Mouse (Mus musculus): ENCODE data around the gene Zfp941.

Gene Zfp941

DNA sequence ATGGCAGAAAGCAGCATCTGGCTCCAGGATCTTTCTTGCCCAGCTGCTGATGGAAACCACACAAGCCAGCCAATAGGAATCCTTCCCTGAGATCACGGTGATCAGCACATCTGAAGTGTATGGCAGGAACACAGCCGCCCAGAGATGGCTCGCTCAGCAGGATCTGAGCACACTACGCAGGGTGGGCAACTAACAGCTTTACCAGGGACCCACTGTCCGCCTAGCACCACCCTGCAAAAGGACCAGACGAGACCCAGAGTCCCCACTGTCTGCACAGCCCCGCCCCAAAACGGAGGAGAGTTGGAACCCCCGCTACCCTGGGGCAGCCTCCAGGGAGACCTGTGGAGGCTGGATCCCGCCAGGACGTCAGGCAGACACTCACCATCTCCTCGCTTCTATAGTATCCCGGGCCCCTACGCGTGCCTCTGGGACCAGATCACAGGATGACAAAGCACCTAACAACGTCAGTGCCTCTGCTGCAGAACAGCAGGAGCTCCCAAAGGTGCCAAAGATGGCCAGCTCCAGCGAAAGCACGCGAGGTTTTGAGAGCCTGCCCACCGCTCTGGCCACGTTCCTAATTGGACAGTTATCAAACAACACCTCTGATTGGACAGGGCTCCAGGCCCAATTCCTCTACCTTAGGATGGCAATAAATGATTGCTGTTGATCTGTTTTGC lies at the start of gene Zfp941:
Gene Zfp941, minus strand, starts transcription at position 526 of the 677 bp plus-strand sequence.
- DNase-seq (ENCODE audit: low spot score in 2 of 2): peak; percentile 82 to 89

DNA sequence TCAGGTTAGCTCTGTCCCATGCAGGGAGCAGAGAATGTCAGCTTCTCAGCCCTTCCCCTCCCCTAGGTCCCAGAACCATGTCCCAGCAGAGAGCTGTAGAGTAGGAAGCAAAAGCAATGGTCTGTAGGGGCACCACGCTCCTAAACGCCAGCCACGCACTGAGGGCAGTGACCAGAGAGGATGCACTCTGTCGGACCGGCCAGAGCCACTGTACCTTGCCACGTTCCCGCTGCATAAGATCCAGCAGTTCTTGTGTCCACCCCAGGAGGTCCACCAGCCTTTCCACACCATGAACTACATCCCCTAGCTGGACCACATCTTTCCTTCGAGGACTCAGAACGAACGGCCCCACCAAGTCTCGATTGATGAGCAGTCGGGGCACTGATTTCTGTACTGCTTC lies 42.8 kb upstream of the Zfp941 start:
- no peak for DNase-seq (ENCODE audit: low spot score in 2 of 2)

DNA sequence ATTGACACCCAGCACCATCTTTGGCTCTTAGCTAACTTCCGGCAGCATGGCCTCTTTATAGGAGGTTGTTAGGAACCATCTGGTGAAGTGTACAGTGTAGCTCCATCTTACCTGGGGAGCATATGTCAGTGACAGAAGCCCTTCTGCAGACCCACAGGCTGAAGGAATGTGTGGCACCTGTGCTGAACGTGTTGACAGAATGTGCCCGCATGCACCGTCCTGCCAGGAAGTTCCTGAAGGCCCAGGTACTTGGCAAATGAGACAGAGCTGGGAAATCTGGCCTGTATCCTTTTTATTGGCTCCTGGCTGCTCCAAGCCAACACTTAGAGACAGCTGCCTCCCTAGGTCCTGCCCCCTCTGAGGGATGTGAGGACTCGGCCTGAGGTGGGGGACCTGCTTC lies 38.8 kb upstream of the Zfp941 start:
- DNase-seq (ENCODE audit: low spot score in 2 of 2): no peak

DNA sequence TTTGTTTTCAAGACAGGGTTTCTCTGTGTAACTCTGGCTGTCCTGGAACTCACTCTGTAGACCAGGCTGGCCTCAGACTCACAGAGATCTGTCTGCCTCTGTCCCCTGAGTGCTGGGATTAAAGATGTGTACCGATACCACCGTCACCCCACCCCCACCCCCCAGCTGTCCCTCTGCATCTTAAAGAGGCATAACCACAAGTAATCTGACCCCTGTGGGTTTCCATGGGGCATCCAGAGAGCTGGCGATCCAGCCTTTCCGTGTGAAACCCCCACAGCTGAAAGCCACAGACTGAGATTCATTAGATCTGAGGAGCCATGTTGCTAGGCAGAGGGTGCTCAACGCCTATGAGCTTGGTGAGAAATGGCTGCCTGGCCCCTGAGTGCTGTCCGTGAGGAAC lies 38.0 kb upstream of the Zfp941 start:
- DNase-seq (ENCODE audit: low spot score in 2 of 2): no peak

DNA sequence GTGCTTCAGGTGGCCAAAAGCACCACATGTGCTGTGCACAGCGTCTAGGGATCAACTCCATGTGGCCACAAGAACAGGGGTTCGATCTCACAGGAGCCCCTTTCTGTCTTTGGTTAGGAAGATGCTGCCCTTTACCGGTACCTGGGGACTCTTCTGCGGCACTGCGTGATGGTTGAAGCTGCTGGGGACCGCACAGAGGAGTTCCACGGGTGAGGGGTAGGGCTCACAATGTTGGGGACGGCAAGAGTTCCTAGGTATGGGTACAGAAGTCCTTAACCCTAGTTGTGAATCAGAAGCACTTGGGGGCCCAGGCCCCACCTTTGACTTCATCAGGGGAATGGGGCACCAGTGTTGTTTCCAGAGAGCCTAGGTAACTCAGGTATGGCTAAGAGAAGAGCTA lies 36.8 kb upstream of the Zfp941 start:
- no peak for DNase-seq (ENCODE audit: low spot score in 2 of 2)

DNA sequence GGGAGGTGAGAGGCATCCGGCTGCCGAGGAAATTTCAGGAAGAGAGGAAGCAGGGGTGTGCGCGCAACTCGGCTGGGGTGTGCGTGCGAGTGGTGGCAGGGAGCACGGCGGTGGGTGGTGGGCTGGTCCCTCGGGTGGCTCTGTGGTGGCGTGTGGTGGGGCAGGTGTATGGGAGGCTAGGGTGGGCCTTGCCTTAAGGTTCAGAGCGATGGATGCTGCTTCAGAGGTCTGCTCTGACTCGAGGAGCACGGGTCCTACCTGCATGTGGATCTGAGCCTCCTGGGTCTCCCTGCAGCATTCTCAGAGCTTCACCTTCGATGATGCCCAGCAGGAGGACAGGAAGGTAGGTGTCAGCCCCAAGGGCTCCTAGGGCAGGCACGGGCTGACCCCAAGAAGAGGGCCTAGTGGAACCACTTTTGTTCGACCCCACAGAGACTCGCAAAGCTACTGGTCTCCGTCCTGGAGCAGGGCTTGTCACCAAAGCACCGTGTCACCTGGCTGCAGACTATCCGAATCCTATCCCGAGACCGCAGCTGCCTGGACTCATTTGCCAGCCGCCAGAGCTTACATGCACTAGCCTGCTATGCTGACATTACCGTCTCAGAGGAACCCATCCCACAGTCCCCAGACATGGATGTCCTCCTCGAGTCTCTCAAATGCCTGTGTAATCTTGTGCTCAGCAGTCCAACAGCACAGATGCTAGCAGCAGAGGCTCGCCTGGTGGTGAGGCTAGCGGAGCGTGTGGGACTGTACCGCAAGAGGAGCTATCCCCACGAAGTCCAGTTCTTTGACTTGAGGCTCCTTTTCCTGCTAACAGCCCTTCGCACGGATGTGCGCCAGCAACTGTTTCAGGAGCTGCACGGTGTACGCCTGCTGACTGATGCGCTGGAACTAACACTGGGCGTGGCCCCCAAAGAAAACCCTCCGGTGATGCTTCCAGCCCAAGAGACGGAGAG lies 35.9 kb upstream of the Zfp941 start, which contains the start of gene Bet1l:
Gene Bet1l, minus strand, starts transcription at position 28 of the 956 bp plus-strand sequence.
- DNase-seq (ENCODE audit: low spot score in 2 of 2): no peak

DNA sequence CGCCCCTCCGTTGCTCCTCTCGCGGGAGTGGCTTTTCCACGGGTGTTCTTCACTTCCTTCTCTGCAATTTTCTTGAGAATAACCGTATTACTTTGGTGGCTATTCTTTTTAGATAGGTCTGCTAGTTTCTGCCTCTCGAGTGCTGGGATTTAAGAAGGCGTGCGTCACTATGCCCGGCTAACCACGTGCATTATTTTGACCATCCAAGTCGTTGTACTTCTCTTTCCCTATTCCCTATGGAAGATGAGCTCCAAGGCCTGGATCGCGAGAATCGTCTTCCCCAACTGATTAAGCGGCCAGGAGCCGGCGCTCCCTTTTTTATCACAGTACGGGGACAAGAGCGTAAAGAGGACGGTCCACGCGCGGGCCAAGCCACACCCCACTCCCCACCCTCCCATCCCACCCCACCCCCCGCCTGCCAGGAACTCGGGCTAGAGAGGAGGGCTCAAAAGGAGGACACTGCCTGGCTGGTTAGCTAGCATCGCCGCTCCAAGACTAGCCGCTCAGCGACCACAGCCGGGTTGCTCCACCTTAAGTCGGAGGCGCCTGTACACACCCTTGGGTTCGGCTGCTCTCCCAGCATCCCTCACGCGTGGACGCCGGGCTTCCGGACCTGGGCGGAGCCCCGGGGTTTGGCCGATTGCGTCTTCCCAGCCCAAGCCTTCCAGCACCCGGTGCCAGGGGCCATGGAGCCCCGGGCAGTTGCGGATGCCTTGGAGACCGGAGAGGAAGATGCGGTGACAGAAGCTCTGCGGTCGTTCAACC lies 35.0 kb upstream of the Zfp941 start, which contains the start of gene Ric8a:
Gene Ric8a, plus strand, starts transcription at position 173 of the 765 bp plus-strand sequence.
- DNase-seq (ENCODE audit: low spot score in 2 of 2): peak; percentile 90 to 92

DNA sequence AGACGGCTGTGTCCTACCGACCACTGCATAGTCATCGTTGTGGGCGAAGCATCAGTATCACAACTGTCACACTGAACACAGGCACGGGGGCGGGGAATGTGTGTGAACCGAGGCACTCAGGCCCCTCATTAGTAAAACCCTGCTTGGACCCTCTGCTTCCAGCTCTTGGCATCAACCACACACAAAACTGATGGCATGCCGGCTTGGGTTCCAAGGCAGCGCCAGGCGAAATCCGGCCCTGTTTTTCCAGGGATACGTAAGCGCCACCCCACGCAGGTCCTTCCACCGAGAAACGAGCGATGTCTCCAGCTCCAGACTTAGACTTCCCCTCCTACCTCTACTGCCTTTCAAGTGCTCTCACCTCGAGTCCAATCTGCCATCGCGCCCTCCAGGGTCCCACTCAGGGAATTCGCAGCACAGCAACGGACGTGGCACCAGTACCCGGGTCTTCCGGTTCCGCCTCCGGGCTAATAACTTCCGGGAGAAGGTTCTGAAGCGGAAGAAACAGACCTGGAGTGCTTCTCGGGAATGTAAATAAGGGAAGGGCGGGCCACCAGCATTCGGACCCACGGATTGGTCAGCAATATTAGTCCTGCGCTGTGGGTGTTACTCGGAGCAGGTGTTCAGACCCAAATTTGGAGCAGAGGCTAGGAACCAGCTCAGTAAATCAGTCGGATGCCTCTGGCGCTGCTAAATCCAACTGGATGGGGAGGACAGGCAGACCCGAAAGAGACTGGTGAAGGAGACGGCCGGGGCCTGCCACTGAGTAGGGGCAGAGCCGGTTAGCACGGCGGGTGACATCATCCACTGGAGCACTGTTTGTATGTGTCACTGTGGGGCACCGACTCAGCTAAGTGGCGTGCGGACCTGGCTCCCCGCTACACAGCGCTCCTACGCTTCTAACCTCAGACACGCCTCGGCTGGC lies 34.1 kb upstream of the Zfp941 start, which contains the start of gene Gm45785:
Gene Gm45785, minus strand, starts transcription at position 472 of the 925 bp plus-strand sequence.
- DNase-seq (ENCODE audit: low spot score in 2 of 2): peak; percentile 88 to 95

DNA sequence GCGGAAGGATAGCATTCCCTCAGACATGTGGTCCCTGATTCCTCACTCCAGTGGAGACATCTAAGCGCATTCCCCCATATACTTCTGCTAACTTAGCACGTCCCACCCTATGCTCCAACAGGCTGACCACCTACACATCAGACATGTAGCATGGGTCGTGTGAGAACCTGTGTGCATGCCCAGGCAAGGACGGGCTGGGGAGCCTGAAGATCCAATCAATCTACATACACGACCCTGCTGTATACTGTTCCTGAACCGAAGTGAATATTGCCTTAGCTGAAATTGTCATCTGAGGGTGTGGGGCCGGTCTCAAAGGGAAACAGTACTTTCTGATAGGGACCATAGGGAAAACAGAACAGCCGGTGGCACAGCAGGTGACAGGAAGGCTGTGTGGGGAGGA lies 33.2 kb upstream of the Zfp941 start:
- no peak for DNase-seq (ENCODE audit: low spot score in 2 of 2)

DNA sequence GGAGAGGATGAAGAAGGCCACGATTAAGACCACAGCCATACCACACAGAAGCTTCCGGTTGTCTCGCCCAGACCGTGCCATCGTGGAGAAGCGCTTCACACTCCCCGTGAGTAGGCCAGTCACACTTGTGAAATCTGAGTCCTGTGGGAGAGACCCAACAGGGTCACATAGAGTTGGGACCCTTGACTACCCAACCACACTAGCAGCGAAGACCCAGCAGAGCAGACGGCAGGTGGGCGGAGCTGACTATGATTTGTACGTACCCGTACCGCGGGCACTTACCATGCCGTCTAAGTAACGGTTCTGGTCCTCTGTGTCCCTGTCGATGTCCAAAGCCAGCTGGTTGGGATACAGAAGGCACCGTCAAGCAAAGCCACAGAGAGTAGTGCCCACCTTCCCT lies 32.5 kb upstream of the Zfp941 start:
- no peak for DNase-seq (ENCODE audit: low spot score in 2 of 2)

DNA sequence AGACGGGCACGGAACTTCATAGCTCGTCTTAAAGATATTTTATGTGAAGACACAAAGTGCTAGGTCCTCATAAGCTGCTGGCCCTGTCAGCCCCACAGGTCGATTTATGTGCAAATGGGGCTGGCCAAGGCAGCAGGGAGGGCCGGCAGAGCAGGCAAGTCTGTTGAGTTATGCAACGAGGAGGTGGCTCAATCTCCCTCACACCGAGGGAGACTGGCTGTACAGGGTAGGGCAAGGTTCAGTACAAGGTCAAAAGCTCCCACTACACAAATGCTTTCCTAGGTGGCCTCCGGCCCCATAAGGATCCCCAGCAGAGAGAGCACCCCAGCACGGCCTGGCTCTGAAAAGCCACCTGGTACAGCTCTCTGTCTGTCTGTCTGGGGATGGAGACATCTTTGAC lies 31.4 kb upstream of the Zfp941 start:
- no peak for DNase-seq (ENCODE audit: low spot score in 2 of 2)

DNA sequence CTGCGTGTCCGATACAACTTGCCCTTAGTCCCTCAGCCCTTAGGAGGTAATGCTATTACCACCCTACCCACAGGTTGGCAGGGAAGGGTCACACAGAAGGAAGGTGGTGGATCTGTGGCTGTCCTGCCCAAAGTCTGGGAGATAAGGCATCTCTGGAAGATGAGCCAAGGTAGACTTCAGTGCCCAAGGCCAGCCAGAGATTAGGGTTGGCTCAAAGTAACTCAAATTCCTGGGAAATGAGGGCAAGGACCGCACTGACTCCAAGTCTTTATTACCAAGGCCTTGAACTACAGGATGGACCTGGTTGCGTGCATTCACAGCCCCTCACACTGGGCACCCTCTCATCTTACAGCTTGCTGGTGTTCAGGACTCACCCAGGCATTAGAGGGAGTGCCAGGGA lies 29.9 kb upstream of the Zfp941 start:
- no peak for DNase-seq (ENCODE audit: low spot score in 2 of 2)

DNA sequence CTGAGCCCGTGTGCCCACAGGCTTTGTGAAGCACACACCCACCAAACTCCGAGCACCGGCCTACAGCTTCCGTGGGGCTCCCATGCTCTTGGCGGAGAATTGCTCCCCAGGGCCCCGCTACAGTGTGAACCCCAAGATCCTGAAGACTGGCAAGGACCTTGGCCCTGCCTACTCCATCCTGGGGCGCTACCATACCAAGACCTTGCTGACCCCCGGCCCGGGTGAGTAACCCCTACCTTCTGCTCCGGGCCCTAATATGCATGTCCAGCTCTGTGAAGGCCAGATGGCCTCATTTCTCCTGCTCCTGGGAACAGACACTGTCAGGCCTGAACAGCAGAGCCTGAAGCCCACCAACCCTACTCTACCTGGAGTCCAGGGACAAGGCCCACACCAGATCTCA lies 26.6 kb upstream of the Zfp941 start:
- DNase-seq (ENCODE audit: low spot score in 2 of 2): no peak

DNA sequence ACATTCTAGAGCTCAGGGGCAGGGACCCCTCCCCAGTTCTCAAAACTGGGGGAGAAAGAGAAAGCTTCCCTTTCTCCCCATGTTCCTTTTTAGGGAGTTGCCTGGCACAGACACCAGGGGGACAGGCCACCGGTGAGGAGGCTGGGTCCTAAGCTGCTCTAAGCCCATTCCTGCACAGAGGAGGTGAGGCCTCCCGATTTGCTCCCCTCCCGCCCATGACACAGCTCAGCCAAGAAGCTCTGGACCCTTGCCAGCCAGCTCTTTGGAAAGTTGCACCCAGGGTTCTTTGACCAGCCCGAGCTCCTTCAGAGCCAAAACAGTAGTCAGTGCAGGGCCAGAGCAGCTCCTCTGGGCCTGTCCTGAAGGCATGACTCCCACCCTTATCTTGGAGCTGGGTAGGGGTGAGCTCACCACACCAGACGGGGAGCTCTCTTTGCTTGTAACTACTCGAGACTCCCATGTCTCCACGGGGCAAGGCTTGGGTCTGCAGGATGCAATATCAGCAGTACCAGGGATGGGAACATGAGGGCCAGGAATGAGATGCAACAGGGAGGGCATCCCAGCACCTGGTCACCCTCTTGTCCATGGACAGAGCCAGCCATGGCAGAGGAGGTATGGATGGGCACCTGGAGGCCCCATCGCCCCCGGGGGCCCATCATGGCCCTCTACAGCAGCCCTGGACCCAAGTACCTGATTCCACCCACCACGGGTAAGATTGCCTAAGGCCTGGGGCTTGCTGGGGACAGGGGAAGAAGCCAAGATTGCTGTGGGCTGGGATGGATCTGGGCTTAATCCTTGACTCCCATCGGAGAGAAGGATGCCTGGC lies 26.0 kb upstream of the Zfp941 start, which contains the start of gene Odf3:
Gene Odf3, plus strand, starts transcription at position 51 of the 826 bp plus-strand sequence.
- peak; percentile 60 to 70 for DNase-seq (ENCODE audit: low spot score in 2 of 2)

DNA sequence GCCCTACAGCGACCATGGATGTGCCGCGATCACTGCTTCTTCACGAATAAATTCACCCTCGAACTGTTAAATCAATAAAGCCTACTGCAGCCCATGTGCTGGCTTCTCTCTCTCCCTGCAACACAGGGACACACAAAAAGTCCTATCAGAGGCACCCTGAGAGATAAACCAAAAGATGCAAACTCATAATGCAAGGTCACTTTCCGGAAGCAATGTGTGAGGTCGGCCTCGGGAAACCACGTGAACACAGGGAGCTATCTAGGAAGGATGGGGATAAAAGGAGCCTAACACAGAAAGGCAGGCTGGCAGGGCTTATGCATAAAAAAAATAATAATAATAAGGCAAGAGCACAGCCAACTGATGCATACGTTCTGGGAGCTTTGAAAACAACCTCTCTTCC lies 24.7 kb upstream of the Zfp941 start:
- no peak for DNase-seq (ENCODE audit: low spot score in 2 of 2)

DNA sequence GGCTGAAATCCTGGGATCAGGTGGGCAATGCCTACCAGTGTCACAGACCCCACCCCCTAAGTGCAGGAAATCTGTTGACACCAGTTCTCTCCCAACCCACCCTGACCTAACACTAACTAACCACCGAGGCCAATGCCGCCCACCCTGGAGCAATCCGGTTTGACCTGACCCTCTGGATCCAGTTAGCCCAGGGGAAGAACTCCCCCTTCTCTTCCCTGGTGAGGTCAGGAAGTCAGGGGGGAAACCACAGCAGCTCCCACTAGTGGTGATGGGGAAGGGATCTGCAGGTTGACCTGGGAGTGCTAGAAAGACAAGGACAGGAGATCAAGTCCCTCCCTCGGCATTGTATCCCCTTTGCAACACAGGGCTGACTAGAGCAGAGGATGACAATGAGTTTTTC lies 23.7 kb upstream of the Zfp941 start:
- no peak for DNase-seq (ENCODE audit: low spot score in 2 of 2)

DNA sequence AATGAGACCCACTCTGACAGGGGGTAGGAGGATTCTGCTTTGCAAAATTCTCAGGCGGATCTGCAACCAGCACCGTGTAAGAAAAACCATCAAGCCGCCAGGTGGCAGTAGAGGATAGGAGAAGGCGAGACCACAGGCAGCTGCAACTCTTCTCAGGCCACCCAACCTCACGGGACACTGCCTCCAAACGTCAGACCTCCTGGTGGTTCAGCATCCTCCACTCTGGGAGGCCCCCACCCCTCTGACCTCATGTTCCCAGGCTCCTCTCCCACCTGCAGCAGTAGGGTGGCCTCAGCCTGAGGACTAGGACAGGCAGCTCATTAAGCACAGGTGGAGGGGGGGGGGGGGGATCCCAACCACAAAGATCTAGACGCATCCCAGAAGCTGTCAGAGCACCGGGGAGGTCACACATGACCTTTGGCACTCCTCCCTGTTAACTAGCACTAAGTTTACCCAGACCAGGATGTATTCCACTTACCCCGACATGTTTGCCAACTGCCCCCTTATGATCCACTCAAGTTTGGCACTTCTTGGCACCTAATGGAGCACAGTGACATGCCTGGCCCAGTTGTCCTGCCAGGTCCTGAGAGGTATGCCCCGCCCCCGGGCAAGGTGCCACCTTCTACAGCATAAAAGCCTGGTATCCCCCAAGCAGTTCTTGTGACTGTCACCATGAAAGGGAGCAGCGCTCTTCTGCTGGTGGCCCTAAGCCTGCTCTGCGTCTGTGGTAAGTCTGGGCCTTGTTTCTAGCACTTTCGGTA lies 23.1 kb upstream of the Zfp941 start, which contains the start of gene Scgb1c1:
Gene Scgb1c1, plus strand, starts transcription at position 643 of the 761 bp plus-strand sequence.
- DNase-seq (ENCODE audit: low spot score in 2 of 2): peak; percentile 86 to 94

DNA sequence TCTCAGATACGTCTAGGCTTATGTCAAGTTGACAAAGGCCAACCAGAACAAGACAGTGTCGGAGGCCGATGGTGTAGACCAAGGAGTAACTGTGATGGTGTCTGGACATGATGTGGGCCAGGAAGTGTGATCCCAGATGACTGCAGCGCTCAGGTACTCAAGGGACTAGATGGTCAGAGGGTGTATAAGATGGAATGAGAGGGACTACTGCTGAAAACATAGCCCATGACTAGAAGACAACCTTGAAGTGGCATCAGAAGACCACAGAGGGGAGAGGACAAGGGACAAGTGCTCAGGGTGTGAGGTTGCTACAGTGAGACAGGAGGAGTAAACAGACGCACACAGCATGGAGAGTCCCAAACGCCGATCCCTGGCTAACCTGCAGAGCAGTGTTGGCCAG lies 21.8 kb upstream of the Zfp941 start:
- no peak for DNase-seq (ENCODE audit: low spot score in 2 of 2)
